Comparison of ENCODE assay signal across 26 mouse cellular contexts in the genomic region with DNA sequence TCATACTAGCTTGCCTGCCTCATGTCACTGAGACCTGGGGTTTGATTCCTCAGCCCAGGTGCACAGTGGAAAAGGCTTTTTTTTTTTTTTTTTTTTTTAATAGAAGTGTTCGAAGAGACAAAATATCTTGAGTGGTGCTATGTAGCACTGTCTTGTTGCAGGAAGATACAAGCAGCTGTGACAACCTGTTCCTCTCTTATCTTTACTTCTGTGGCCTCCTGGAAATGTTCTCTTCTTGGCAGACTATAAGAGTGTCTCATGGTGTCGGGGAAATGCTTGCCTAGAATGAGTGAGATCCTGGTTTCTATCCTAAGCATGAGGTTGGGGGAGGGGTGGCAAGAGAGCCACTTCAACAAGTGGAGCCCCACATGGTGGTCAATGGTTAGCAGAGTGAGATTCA. TPM values are rescaled to one million over a fixed set of nuclear protein-coding genes. Genes with fewer than 3 reads are reported as not detected.
DNase-seq lines count a peak whose midpoint lies in the region; ATAC-seq and TF ChIP-seq lines count a peak whose summit lies in the region.
"Had no signal": no experiment of that assay in that cellular context is flagged by ENCODE, and none has a peak within 500 bp of the region (broad histone marks: within the 10 kb centered on the region; RNA-seq: fewer than 3 reads in every experiment).

No protein-coding gene starts in this region.

- no peak for TF ChIP-seq CTCF in testis, adult 2 months (IDR thresholded peaks at IDR 0.05; ENCODE audit: control insufficient read depth, insufficient read depth, insufficient replicate concordance, low read depth, low read length)

- H3K36me3 ChIP-seq in testis, adult 2 months (ENCODE audit: control insufficient read depth, insufficient read depth, low read length), result no peaks in the 10 kb centered on the region; the same call in 1 of the 2 replicates
- H3K36me3 ChIP-seq in midbrain, embryonic 10.5 days, result peaks cover 26% of the 10 kb centered on the region

- H3K4me1 ChIP-seq in testis, adult 2 months (ENCODE audit: control insufficient read depth, insufficient read depth, low read length), result no peaks in the 10 kb centered on the region; the same call in none of the 2 replicates
- no peaks in the 10 kb centered on the region for H3K4me1 ChIP-seq in midbrain, embryonic 10.5 days
- H3K4me1 ChIP-seq: embryonic facial prominence, embryonic 10.5 days; embryonic facial prominence, embryonic 12.5 days; forebrain, embryonic 13.5 days; forebrain, embryonic 15.5 days had no signal

- no peak for TF ChIP-seq POLR2A in testis, adult 2 months (IDR thresholded peaks at IDR 0.05; ENCODE audit: control insufficient read depth, low read depth, low read length)

- H3K4me3 ChIP-seq in testis, adult 2 months (ENCODE audit: control insufficient read depth, low read depth, low read length), result peak overlapping the region; percentile 79
- no peak overlapping the region for H3K4me3 ChIP-seq in midbrain, embryonic 10.5 days
- H3K4me3 ChIP-seq: embryonic facial prominence, embryonic 10.5 days; embryonic facial prominence, embryonic 12.5 days; forebrain, embryonic 13.5 days; forebrain, embryonic 15.5 days had no signal

- peak; percentile 34; the same call in 1 of the 2 replicates for ATAC-seq in megakaryocyte progenitor cell, adult 5-6 weeks (replicated peaks; ENCODE audit: poor library complexity)
- ATAC-seq: CD4-positive, CD25-positive, alpha-beta regulatory T cell, adult 4 months; forebrain, embryonic 13.5 days; forebrain, embryonic 15.5 days; forebrain, postnatal 0 days had no signal

- H3K27me3 ChIP-seq in testis, adult 2 months (ENCODE audit: control insufficient read depth, insufficient read depth, low read length), result no peaks in the 10 kb centered on the region
- H3K27me3 ChIP-seq in midbrain, embryonic 10.5 days (ENCODE audit: low read depth, poor library complexity, severe bottlenecking), result peaks cover 12% of the 10 kb centered on the region
- H3K27me3 ChIP-seq: CH12.LX; embryonic facial prominence, embryonic 12.5 days had no signal

- H3K27ac ChIP-seq in testis, adult 2 months (ENCODE audit: control insufficient read depth, insufficient read depth, low read depth, low read length), result no peak overlapping the region
- H3K27ac ChIP-seq in midbrain, embryonic 10.5 days (replicated peaks), result no peak overlapping the region
- H3K27ac ChIP-seq: embryonic facial prominence, embryonic 10.5 days; embryonic facial prominence, embryonic 12.5 days; forebrain, embryonic 13.5 days; forebrain, embryonic 15.5 days had no signal

- 86% methylated on average over 2 of the region's 2 CpGs for WGBS in midbrain, embryonic 10.5 days

- H3K9me3 ChIP-seq in midbrain, embryonic 10.5 days (replicated peaks), result no peaks in the 10 kb centered on the region
- H3K9me3 ChIP-seq: embryonic facial prominence, embryonic 10.5 days; embryonic facial prominence, embryonic 12.5 days; forebrain, embryonic 13.5 days; forebrain, embryonic 15.5 days; G1E had no signal

- no peak for DNase-seq in testis, postnatal 14 days (ENCODE audit: low spot score)
- no peak for DNase-seq in right cerebral cortex, postnatal 14 days
- no peak for DNase-seq in midbrain, embryonic 10.5 days (ENCODE audit: low spot score)
- DNase-seq: adrenal gland, adult 2 months; adrenal gland, postnatal 10 days; adrenal gland, postnatal 25 days; B cell, adult 2 months; cerebellum, adult 11 months; cerebellum, adult 18-20 months; cerebellum, adult 8-10 months; cerebellum, adult 9-11 months; cerebellum, postnatal 14 days; cerebellum, postnatal 36 days; forebrain, postnatal 0 days had no signal

RNA-seq across cellular contexts. Expression of a gene that starts 6.0 kb away (rescaled TPM):
- not detected in 2 replicates for polyA plus RNA-seq in testis, adult 2 months (2012; rRNA removed)
- total RNA-seq in megakaryocyte progenitor cell, adult 5-6 weeks (2015), result not detected in 2 replicates
- not detected in 2 replicates for total RNA-seq in megakaryocyte progenitor cell, adult 5-6 weeks (2017)
- polyA plus RNA-seq in midbrain, embryonic 10.5 days (2016; fragmentation: Nextera tagmentation; extraction: Ambion mirVana), result not detected in 2 replicates
- total RNA-seq: adrenal gland, adult 2 months; adrenal gland, postnatal 10 days; adrenal gland, postnatal 25 days; adrenal gland, postnatal 4 days; CH12.LX; G1E had no signal
- polyA plus RNA-seq: adrenal gland, adult 2 months; CD4-positive, CD25-positive, alpha-beta regulatory T cell, adult 4 months; embryonic facial prominence, embryonic 10.5 days; embryonic facial prominence, embryonic 12.5 days; embryonic facial prominence, embryonic 14.5 days; forebrain, embryonic 11.5 days; G1E had no signal

RNA-seq across cellular contexts. Expression of a gene that starts 12.4 kb away (rescaled TPM):
- polyA plus RNA-seq in testis, adult 2 months (2012; rRNA removed), result not detected in 2 replicates
- not detected in 2 replicates for total RNA-seq in megakaryocyte progenitor cell, adult 5-6 weeks (2015)
- not detected in 2 replicates for total RNA-seq in megakaryocyte progenitor cell, adult 5-6 weeks (2017)
- polyA plus RNA-seq in midbrain, embryonic 10.5 days (2016; fragmentation: Nextera tagmentation; extraction: Ambion mirVana), result not detected in 2 replicates
- total RNA-seq: adrenal gland, adult 2 months; adrenal gland, postnatal 10 days; adrenal gland, postnatal 25 days; adrenal gland, postnatal 4 days; CH12.LX; G1E had no signal
- polyA plus RNA-seq: adrenal gland, adult 2 months; CD4-positive, CD25-positive, alpha-beta regulatory T cell, adult 4 months; embryonic facial prominence, embryonic 10.5 days; embryonic facial prominence, embryonic 12.5 days; embryonic facial prominence, embryonic 14.5 days; forebrain, embryonic 11.5 days; forebrain, embryonic 13.5 days; G1E had no signal

RNA-seq across cellular contexts. Expression of a gene that starts 24.8 kb away (rescaled TPM):
- 22.4 and 30.2 TPM in 2 replicates for polyA plus RNA-seq in testis, adult 2 months (2012; rRNA removed)
- 60.3 and 71.9 TPM in 2 replicates for total RNA-seq in megakaryocyte progenitor cell, adult 5-6 weeks (2015)
- total RNA-seq in megakaryocyte progenitor cell, adult 5-6 weeks (2017), result 47.2 and 67.3 TPM in 2 replicates
- polyA plus RNA-seq in midbrain, embryonic 10.5 days (2016; fragmentation: Nextera tagmentation; extraction: Ambion mirVana), result 84.8 and 89.0 TPM in 2 replicates

RNA-seq across cellular contexts. Expression of a gene that starts 41.5 kb away (rescaled TPM):
- 1.2 and 1.6 TPM in 2 replicates for polyA plus RNA-seq in testis, adult 2 months (2012; rRNA removed)
- 16.1 and 21.0 TPM in 2 replicates for total RNA-seq in megakaryocyte progenitor cell, adult 5-6 weeks (2015)
- total RNA-seq in megakaryocyte progenitor cell, adult 5-6 weeks (2017), result 20.3 and 22.8 TPM in 2 replicates
- 21.7 and 22.4 TPM in 2 replicates for polyA plus RNA-seq in midbrain, embryonic 10.5 days (2016; fragmentation: Nextera tagmentation; extraction: Ambion mirVana)

RNA-seq across cellular contexts. Expression of a gene that starts 41.5 kb away (rescaled TPM):
- polyA plus RNA-seq in testis, adult 2 months (2012; rRNA removed), result 7.7 and 8.0 TPM in 2 replicates
- total RNA-seq in megakaryocyte progenitor cell, adult 5-6 weeks (2015), result 5.7 and 9.3 TPM in 2 replicates
- total RNA-seq in megakaryocyte progenitor cell, adult 5-6 weeks (2017), result 7.1 and 7.3 TPM in 2 replicates
- polyA plus RNA-seq in midbrain, embryonic 10.5 days (2016; fragmentation: Nextera tagmentation; extraction: Ambion mirVana), result 20.3 and 21.5 TPM in 2 replicates
